Mouse (Mus musculus) T-helper 17 cell (primary cell): ENCODE measurements at regions not wholly inside any gene's neighbourhood (a gene's known extent, or its start where the extent isn't known, plus 50 kb on each side); places are given as distances from the start of the nearest gene placed in this dataset.
"Not testable (repeated sequence)": the region's sequence is repeated elsewhere in the genome, so short reads cannot be mapped to it uniquely, and the experiment has no call there.

Experiments used
- in situ Hi-C, 2 experiments: fragments of 300-600 bp; cut with MboI, MseI; formaldehyde crosslinking; loops; 1 replicate in 1 of 2; 2 replicates in 1 of 2; pipeline ENCODE4 v1.15.1; 2025; ENCODE audit warnings: high pct_unique_total_duplicates in 2 of 2

- in situ Hi-C loops = no loop called here
Measured at GRCm38 (mm10) chr16:65312947-65313346, 207.3 kb upstream of the Htr1f start.

- in situ Hi-C loops = no loop called here
Measured at GRCm38 (mm10) chr16:65315052-65315451, 205.3 kb upstream of the Pou1f1 start.

- in situ Hi-C loops = no loop called here
Measured at GRCm38 (mm10) chr16:65332412-65332811, 187.9 kb upstream of the Pou1f1 start.

GRCm38 (mm10) chr16:65339225-65339624 lies 181.1 kb upstream of the Pou1f1 start:
- in situ Hi-C loops = no loop called here

- in situ Hi-C loops = no loop called here
Measured at GRCm38 (mm10) chr16:65359881-65360280, 160.4 kb upstream of the Pou1f1 start.

- in situ Hi-C loops = no loop called here
Measured at GRCm38 (mm10) chr16:65369271-65369670, 151.0 kb upstream of the Pou1f1 start.

- in situ Hi-C loops = no loop called here
Measured at GRCm38 (mm10) chr16:65370939-65371338, 149.4 kb upstream of the Pou1f1 start.

GRCm38 (mm10) chr16:65376553-65376952 lies 143.8 kb upstream of the Pou1f1 start:
- in situ Hi-C loops = no loop called here

- in situ Hi-C loops = no loop called here
Measured at GRCm38 (mm10) chr16:65378276-65378675, 142.0 kb upstream of the Pou1f1 start.

- in situ Hi-C loops = no loop called here
Measured at GRCm38 (mm10) chr16:65379939-65380338, 140.4 kb upstream of the Pou1f1 start.

GRCm38 (mm10) chr16:65403926-65404648 lies 116.2 kb upstream of the Pou1f1 start:
- in situ Hi-C loops = loop anchor here in 1 of 2 experiments (25.0 kb wide), 1 partner anchor 1767 kb away; no protein-coding TSS in a partner anchor

- in situ Hi-C loops = loop anchor here in 1 of 2 experiments (25.0 kb wide), 1 partner anchor 1768 kb away; no protein-coding TSS in a partner anchor
Measured at GRCm38 (mm10) chr16:65404816-65405215, 115.5 kb upstream of the Pou1f1 start.

GRCm38 (mm10) chr16:65405824-65406556 lies 114.3 kb upstream of the Pou1f1 start:
- in situ Hi-C loops = loop anchor here in 1 of 2 experiments (25.0 kb wide), 1 partner anchor 1769 kb away; no protein-coding TSS in a partner anchor

GRCm38 (mm10) chr16:65432046-65432445 lies 88.3 kb upstream of the Pou1f1 start:
- in situ Hi-C loops = loop anchor here in 1 of 2 experiments (25.0 kb wide), 1 partner anchor 1195 kb away; no protein-coding TSS in a partner anchor

- in situ Hi-C loops = loop anchor here in 1 of 2 experiments (25.0 kb wide), 1 partner anchor 1199 kb away; no protein-coding TSS in a partner anchor
Measured at GRCm38 (mm10) chr16:65436076-65436475, 84.2 kb upstream of the Pou1f1 start.

- in situ Hi-C loops = loop anchor here in 1 of 2 experiments (25.0 kb wide), 1 partner anchor 1205 kb away; no protein-coding TSS in a partner anchor
Measured at GRCm38 (mm10) chr16:65441954-65442353, 78.4 kb upstream of the Pou1f1 start.

GRCm38 (mm10) chr16:65448810-65449209 lies 71.5 kb upstream of the Pou1f1 start:
- in situ Hi-C loops = loop anchor here in 1 of 2 experiments (25.0 kb wide), 1 partner anchor 1212 kb away; no protein-coding TSS in a partner anchor

GRCm38 (mm10) chr16:65450706-65451105 lies 69.6 kb upstream of the Pou1f1 start:
- in situ Hi-C loops = no loop called here

GRCm38 (mm10) chr16:65451885-65452284 lies 68.4 kb upstream of the Pou1f1 start:
- in situ Hi-C loops = no loop called here

- in situ Hi-C loops = not testable (repeated sequence)
Measured at GRCm38 (mm10) chr16:65456948-65457347, 63.4 kb upstream of the Pou1f1 start.

GRCm38 (mm10) chr16:65458234-65458633 lies 62.1 kb upstream of the Pou1f1 start:
- in situ Hi-C loops = no loop called here

- in situ Hi-C loops = no loop called here
Measured at GRCm38 (mm10) chr16:65469681-65470080, 50.6 kb upstream of the Pou1f1 start.
